Mouse (Mus musculus) testis, adult 2 months (tissue): ENCODE measurements at regions not wholly inside any gene's neighbourhood (a gene's known extent, or its start where the extent isn't known, plus 50 kb on each side); places are given as distances from the start of the nearest gene placed in this dataset.

Source experiments
- CTCF ChIP-seq: fragments of 200-500 bp; IDR thresholded peaks from 2 replicates; pipeline ENCODE4 v1.5.1; 2012; ENCODE audit warnings: low read depth, mild to moderate bottlenecking, inconsistent platforms, low read length, moderate library complexity; ENCODE audit not compliant: control insufficient read depth, insufficient read depth, insufficient replicate concordance
- POLR2A ChIP-seq: fragments of 200-500 bp; IDR thresholded peaks from 2 replicates; pipeline ENCODE4 v1.6.1; 2012; ENCODE audit warnings: low read depth, mild to moderate bottlenecking, inconsistent platforms, low read length, moderate library complexity; ENCODE audit not compliant: control insufficient read depth

DNA sequence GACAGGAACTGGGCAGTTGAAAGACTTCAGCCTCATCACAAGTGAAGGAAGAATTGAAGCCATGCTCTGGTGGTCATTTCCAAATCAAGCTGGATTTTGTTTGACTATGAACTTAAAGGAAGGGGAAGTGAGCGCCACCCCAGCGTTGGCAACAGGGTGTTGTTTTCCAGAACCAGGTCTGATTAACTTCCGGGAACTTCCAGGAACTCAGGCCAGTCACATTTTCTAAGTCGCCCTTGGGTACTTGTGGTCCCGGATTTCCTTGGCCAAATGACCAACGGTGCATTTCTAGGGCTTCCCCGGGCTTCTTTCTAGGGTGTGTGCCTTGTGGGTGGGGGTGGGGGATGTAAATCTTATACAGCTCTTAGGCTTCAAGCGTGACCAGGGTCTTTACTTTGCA, 197.4 kb downstream of the Ets1 start:
- TF ChIP-seq CTCF (no peak), POLR2A (no peak)
